ENCODE assay signal across 8 mouse cellular contexts in the genomic region with DNA sequence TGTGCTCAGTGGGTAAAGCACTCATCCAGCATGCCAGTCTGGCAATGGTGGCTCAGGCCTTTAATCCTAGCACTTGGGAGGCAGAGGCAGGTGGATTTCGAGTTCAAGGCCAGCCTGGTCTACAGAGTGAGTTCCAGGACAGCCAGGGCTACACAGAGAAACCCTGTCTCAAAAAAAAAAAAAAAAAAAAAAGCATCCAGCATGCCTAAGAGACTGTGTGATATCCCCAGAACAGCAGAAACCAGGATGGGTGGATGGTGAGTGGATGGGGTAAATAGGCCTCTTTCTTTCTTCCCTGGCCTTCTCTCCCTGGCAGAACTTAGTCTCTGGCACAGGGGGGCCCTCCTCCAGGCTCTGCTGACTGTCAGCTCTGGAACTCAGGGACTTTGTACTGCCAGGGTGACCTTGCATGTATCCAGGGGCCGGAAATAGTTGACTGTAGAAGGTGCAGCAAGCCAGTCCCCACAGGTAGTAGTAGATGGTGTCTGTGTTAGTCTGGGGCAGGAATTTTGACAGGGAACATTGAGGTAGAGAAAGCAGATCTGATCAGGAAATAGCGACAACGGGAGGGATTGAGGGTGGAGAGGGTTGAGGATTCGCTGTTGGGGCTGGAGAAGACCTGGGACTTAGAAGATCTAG. TPM values are rescaled to one million over a fixed set of nuclear protein-coding genes. Genes with fewer than 3 reads are reported as not detected.
A peak's percentile ranks its signal among the peaks of the same experiment; 100 is the strongest.
DNase-seq lines count a peak whose midpoint lies in the region; ATAC-seq and TF ChIP-seq lines count a peak whose summit lies in the region.

No protein-coding gene starts in this region.

- intact Hi-C loops in gastrocnemius, adult 2 months (cut with DNase I) = no loop called here

- no peak for TF ChIP-seq CTCF in gastrocnemius, adult 2 months (IDR thresholded peaks at IDR 0.05)

- no peaks in the 10 kb centered on the region for H3K27me3 ChIP-seq in heart, embryonic 12.5 days (replicated peaks)
- no peaks in the 10 kb centered on the region for H3K27me3 ChIP-seq in myocyte (ENCODE audit: control insufficient read depth, insufficient read depth, insufficient read length)

- peak; percentile 54 for DNase-seq in gastrocnemius, adult 2 months
- no peak for DNase-seq in gastrocnemius, postnatal 4 days (ENCODE audit: low spot score in 2 of 2)
- peak; percentile 66 for DNase-seq in adrenal gland, postnatal 10 days
- DNase-seq in kidney, postnatal 10 days = peak; percentile 68
- DNase-seq in urinary bladder, postnatal 25 days (ENCODE audit: low spot score) = no peak
- DNase-seq in thymus, postnatal 0 days (ENCODE audit: low spot score) = no peak

- peak overlapping the region; percentile 31 for H3ac ChIP-seq in myocyte (ENCODE audit: control insufficient read depth, insufficient read length)

- H3K79me2 ChIP-seq in myocyte (ENCODE audit: control insufficient read depth, insufficient read depth) = peaks cover 9% of the 10 kb centered on the region

- peak overlapping the region; percentile 86 for H3K4me3 ChIP-seq in gastrocnemius, adult 2 months
- H3K4me3 ChIP-seq in heart, embryonic 12.5 days = peak overlapping the region; percentile 65
- peak overlapping the region; percentile 61 for H3K4me3 ChIP-seq in myocyte

- TF ChIP-seq POLR2A in myocyte (IDR thresholded peaks at IDR 0.05; ENCODE audit: insufficient read length, low read depth) = no peak

- H3K4me2 ChIP-seq in heart, embryonic 12.5 days = peak overlapping the region; percentile 89
- peak overlapping the region; percentile 86 for H3K4me2 ChIP-seq in myocyte (ENCODE audit: low read depth)

- peaks cover 50% of the 10 kb centered on the region for H3K4me1 ChIP-seq in heart, embryonic 12.5 days (replicated peaks)

- peak overlapping the region; percentile 95 for H3K27ac ChIP-seq in gastrocnemius, adult 2 months
- peak overlapping the region; percentile 95 for H3K27ac ChIP-seq in heart, embryonic 12.5 days (ENCODE audit: poor library complexity, severe bottlenecking)

- WGBS in heart, embryonic 12.5 days = 13% methylated on average over 5 of the region's 5 CpGs

- peaks cover 55% of the 10 kb centered on the region for H3K36me3 ChIP-seq in heart, embryonic 12.5 days
- no peaks in the 10 kb centered on the region for H3K36me3 ChIP-seq in myocyte (ENCODE audit: control insufficient read depth, insufficient read depth)

- peak overlapping the region; percentile 94 for H3K9ac ChIP-seq in heart, embryonic 12.5 days

- H3K9me3 ChIP-seq in heart, embryonic 12.5 days (replicated peaks) = no peaks in the 10 kb centered on the region

- peak; percentile 29; the same call in 1 of the 2 replicates for ATAC-seq in heart, embryonic 12.5 days (ENCODE audit: insufficient number of reproducible peaks, low FRiP score)

TF ChIP-seq in myocyte, 11 proteins besides CTCF, POLR2A, EP300 and RAD21:
- TF ChIP-seq USF1 (IDR thresholded peaks at IDR 0.05; ENCODE audit: low read depth) = no peak
- no peak for TF ChIP-seq E2F4 (IDR thresholded peaks at IDR 0.05; ENCODE audit: insufficient read depth)
- no peak for TF ChIP-seq MYOG (IDR thresholded peaks at IDR 0.05; ENCODE audit: control insufficient read depth in 1 of 3, insufficient read depth in 1 of 3, insufficient read length in 2 of 3, low read depth in 2 of 3)
- no peak for TF ChIP-seq MAX (IDR thresholded peaks at IDR 0.05; ENCODE audit: low read depth)
- TF ChIP-seq REST (IDR thresholded peaks at IDR 0.05; ENCODE audit: insufficient read depth, insufficient read length) = no peak
- TF ChIP-seq SRF (IDR thresholded peaks at IDR 0.05; ENCODE audit: control insufficient read depth, insufficient read length, low read depth) = no peak
- TF ChIP-seq TCF12 (IDR thresholded peaks at IDR 0.05; ENCODE audit: insufficient read depth, poor library complexity, severe bottlenecking) = no peak
- TF ChIP-seq CEBPB (IDR thresholded peaks at IDR 0.05; ENCODE audit: insufficient read depth, poor library complexity, severe bottlenecking) = no peak
- no peak for TF ChIP-seq TCF3 (IDR thresholded peaks at IDR 0.05; ENCODE audit: insufficient read length, low read depth)
- no peak for TF ChIP-seq MYOD1 (IDR thresholded peaks at IDR 0.05; ENCODE audit: control insufficient read depth in 1 of 3, insufficient read length in 2 of 3, low read depth in 2 of 3)
- TF ChIP-seq POLR2AphosphoS2 (IDR thresholded peaks at IDR 0.05; ENCODE audit: insufficient read length, low read depth) = no peak

RNA-seq across cellular contexts. Expression of a gene that starts 0.6 kb away (rescaled TPM):
- total RNA-seq in gastrocnemius, adult 2 months (2021) = 1 to 10 TPM; 2.7 to 3.4 TPM
- total RNA-seq in gastrocnemius, postnatal 4 days (2021) = 1 to 10 TPM; 8.5 to 8.9 TPM
- total RNA-seq in adrenal gland, postnatal 10 days (2021) = 10 to 100 TPM; 16.6 to 18.1 TPM
- 8.6 and 9.5 TPM in 2 replicates for polyA plus RNA-seq in heart, embryonic 12.5 days (2016; fragmentation: Nextera tagmentation; extraction: Ambion mirVana)
- 9.1 TPM for polyA plus RNA-seq in myocyte (2012; fragmentation: generic; extraction: Trizol)
- 2.5 and 3.0 TPM in 2 replicates for polyA plus RNA-seq in thymus, postnatal 0 days (2015; fragmentation: Nextera tagmentation; extraction: Ambion mirVana)

RNA-seq across cellular contexts. Expression of a gene that starts 16.7 kb away (rescaled TPM):
- total RNA-seq in gastrocnemius, adult 2 months (2021) = 10 to 100 TPM; 42.4 to 75.0 TPM
- 10 to 100 TPM; 59.0 to 60.6 TPM for total RNA-seq in gastrocnemius, postnatal 4 days (2021)
- 10 to 100 TPM; 96.0 to 97.9 TPM for total RNA-seq in adrenal gland, postnatal 10 days (2021)
- polyA plus RNA-seq in heart, embryonic 12.5 days (2016; fragmentation: Nextera tagmentation; extraction: Ambion mirVana) = 59.1 and 60.0 TPM in 2 replicates
- polyA plus RNA-seq in myocyte (2012; fragmentation: generic; extraction: Trizol) = 44.8 TPM
- polyA plus RNA-seq in thymus, postnatal 0 days (2015; fragmentation: Nextera tagmentation; extraction: Ambion mirVana) = 59.5 TPM in 2 replicates

RNA-seq across cellular contexts. Expression of a gene that starts 19.4 kb away (rescaled TPM):
- total RNA-seq in gastrocnemius, adult 2 months (2021) = 100 to 1,000 TPM; 165 to 176 TPM
- total RNA-seq in gastrocnemius, postnatal 4 days (2021) = 10 to 100 TPM; 98.3 to 99.9 TPM
- 10 to 100 TPM; 27.8 to 38.0 TPM for total RNA-seq in adrenal gland, postnatal 10 days (2021)
- polyA plus RNA-seq in heart, embryonic 12.5 days (2016; fragmentation: Nextera tagmentation; extraction: Ambion mirVana) = 19.5 and 19.9 TPM in 2 replicates
- 43.6 TPM for polyA plus RNA-seq in myocyte (2012; fragmentation: generic; extraction: Trizol)
- polyA plus RNA-seq in thymus, postnatal 0 days (2015; fragmentation: Nextera tagmentation; extraction: Ambion mirVana) = 11.1 and 12.9 TPM in 2 replicates

RNA-seq across cellular contexts. Expression of a gene that starts 24.1 kb away (rescaled TPM):
- total RNA-seq in gastrocnemius, adult 2 months (2021) = not detected
- not detected for total RNA-seq in gastrocnemius, postnatal 4 days (2021)
- total RNA-seq in adrenal gland, postnatal 10 days (2021) = not detected
- polyA plus RNA-seq in heart, embryonic 12.5 days (2016; fragmentation: Nextera tagmentation; extraction: Ambion mirVana) = not detected in 2 replicates
- polyA plus RNA-seq in myocyte (2012; fragmentation: generic; extraction: Trizol) = not detected
- polyA plus RNA-seq in thymus, postnatal 0 days (2015; fragmentation: Nextera tagmentation; extraction: Ambion mirVana) = 0.84 and 1.8 TPM in 2 replicates

RNA-seq across cellular contexts. Expression of a gene that starts 27.2 kb away (rescaled TPM):
- 1 to 10 TPM; 1.3 to 2.1 TPM for total RNA-seq in gastrocnemius, adult 2 months (2021)
- total RNA-seq in gastrocnemius, postnatal 4 days (2021) = 10 to 100 TPM; 39.7 to 41.6 TPM
- 10 to 100 TPM; 28.5 to 34.8 TPM for total RNA-seq in adrenal gland, postnatal 10 days (2021)
- 88.4 and 91.2 TPM in 2 replicates for polyA plus RNA-seq in heart, embryonic 12.5 days (2016; fragmentation: Nextera tagmentation; extraction: Ambion mirVana)
- 18.4 TPM for polyA plus RNA-seq in myocyte (2012; fragmentation: generic; extraction: Trizol)
- polyA plus RNA-seq in thymus, postnatal 0 days (2015; fragmentation: Nextera tagmentation; extraction: Ambion mirVana) = 234 and 264 TPM in 2 replicates

Comparison
In these comparisons a context has a peak if more than half of its experiments do, and no peak if none do; other contexts are left out.
1. DNase-seq: peak in gastrocnemius, adult 2 months (single experiment), adrenal gland, postnatal 10 days (single experiment) and kidney, postnatal 10 days (single experiment); none in gastrocnemius, postnatal 4 days (0 of 2), urinary bladder, postnatal 25 days (single experiment) and thymus, postnatal 0 days (single experiment).
2. Peak in every context shown above with its lines, with median percentiles within 50 percentile points of each other: H3K4me3 ChIP-seq.